In the genomic region with DNA sequence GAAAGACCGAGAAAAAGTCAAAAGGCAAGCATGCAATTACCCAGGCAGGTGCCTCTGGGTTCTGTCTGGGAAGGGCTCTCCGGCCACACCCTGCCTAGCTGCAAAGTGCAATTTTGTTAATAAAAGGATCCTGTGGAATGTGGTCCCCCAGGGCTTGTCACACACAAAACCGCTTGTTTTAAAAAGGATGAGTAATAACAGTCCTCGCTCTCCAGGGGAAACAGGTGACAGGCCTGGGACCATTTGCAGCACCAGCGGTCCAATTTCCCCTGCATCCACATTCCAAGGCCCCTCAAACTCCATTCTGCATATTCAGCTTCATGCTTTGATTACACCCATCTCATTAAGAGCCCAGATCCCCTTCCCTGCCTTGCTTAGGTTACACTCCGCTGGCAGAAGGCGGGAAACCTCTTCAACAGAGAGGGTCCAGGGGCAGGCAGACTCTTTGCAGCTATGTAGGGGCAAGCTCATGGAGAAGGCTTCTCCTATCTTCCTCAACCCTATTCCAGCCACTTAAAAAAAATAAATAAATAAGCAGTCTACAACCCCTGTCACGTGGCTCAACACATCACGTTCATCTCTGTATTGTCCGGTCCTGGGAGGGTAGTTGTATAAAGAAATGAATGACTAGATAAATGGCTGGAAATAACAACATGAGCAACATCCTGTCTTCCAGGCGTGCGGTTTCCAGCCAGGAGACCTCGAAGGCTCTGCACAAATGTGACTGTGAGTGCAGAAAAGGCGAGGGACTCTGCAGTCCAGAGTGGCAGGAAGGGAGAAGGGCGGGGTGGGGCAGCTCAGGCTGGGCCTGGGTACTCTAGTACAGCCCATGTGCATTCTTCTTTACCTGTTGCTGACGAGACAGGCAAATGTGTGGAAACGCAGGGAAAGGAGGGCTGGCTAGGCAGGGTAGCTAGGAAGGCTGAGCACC, we compare ENCODE assay signal across 23 mouse cellular contexts. TPM values are rescaled to one million over a fixed set of nuclear protein-coding genes. Genes with fewer than 3 reads are reported as not detected.
DNase-seq lines count a peak whose midpoint lies in the region; ATAC-seq lines count a peak whose summit lies in the region.
"Had no signal": no experiment of that assay in that cellular context is flagged by ENCODE, and none has a peak within 500 bp of the region (broad histone marks: within the 10 kb centered on the region; RNA-seq: fewer than 3 reads in every experiment).

No protein-coding gene starts in this region.

- H3K4me3 ChIP-seq in heart, embryonic 12.5 days: no peak overlapping the region
- H3K4me3 ChIP-seq in limb, embryonic 11.5 days (ENCODE audit: low read depth, low read length): no peak overlapping the region
- H3K4me3 ChIP-seq in limb, embryonic 10.5 days: no peak overlapping the region
- no peak overlapping the region for H3K4me3 ChIP-seq in embryonic facial prominence, embryonic 14.5 days (ENCODE audit: low read depth, low read length)
- H3K4me3 ChIP-seq: gastrocnemius, adult 2 months; limb, embryonic 15.5 days; neural tube, embryonic 12.5 days had no signal

- no peaks in the 10 kb centered on the region for H3K27me3 ChIP-seq in heart, embryonic 12.5 days (replicated peaks)
- H3K27me3 ChIP-seq in limb, embryonic 11.5 days (ENCODE audit: control insufficient read depth, insufficient read depth, low read length): no peaks in the 10 kb centered on the region
- H3K27me3 ChIP-seq in limb, embryonic 10.5 days (ENCODE audit: low read depth, poor library complexity, severe bottlenecking): no peaks in the 10 kb centered on the region
- no peaks in the 10 kb centered on the region for H3K27me3 ChIP-seq in embryonic facial prominence, embryonic 14.5 days (replicated peaks; ENCODE audit: control insufficient read depth, insufficient read depth, low read length)
- H3K27me3 ChIP-seq: limb, embryonic 15.5 days; neural tube, embryonic 12.5 days had no signal

- 60% methylated on average over 17 of the region's 17 CpGs for WGBS in heart, embryonic 12.5 days
- WGBS in limb, embryonic 11.5 days: 68% methylated on average over 17 of the region's 17 CpGs
- WGBS in limb, embryonic 10.5 days: 64% methylated on average over 17 of the region's 17 CpGs
- 52% methylated on average over 17 of the region's 17 CpGs for WGBS in embryonic facial prominence, embryonic 14.5 days

- H3K9me3 ChIP-seq in heart, embryonic 12.5 days (replicated peaks): no peaks in the 10 kb centered on the region
- H3K9me3 ChIP-seq in limb, embryonic 11.5 days (ENCODE audit: control insufficient read depth, low read length): no peaks in the 10 kb centered on the region
- no peaks in the 10 kb centered on the region for H3K9me3 ChIP-seq in limb, embryonic 10.5 days (replicated peaks)
- no peaks in the 10 kb centered on the region for H3K9me3 ChIP-seq in embryonic facial prominence, embryonic 14.5 days (ENCODE audit: control insufficient read depth, low read length)
- H3K9me3 ChIP-seq: G1E; limb, embryonic 15.5 days; neural tube, embryonic 12.5 days had no signal

- no peak overlapping the region for H3K4me2 ChIP-seq in heart, embryonic 12.5 days
- no peak overlapping the region for H3K4me2 ChIP-seq in limb, embryonic 11.5 days (ENCODE audit: low read depth, severe bottlenecking)
- no peak overlapping the region for H3K4me2 ChIP-seq in embryonic facial prominence, embryonic 14.5 days (ENCODE audit: low read depth, low read length)
- H3K4me2 ChIP-seq: limb, embryonic 15.5 days; neural tube, embryonic 12.5 days had no signal

- intact Hi-C loops in heart, postnatal 10 days (cut with DNase I): no loop called here

- peak; percentile 63 for ATAC-seq in heart, embryonic 12.5 days (ENCODE audit: insufficient number of reproducible peaks, low FRiP score)
- peak; percentile 13; the same call in 1 of the 2 replicates for ATAC-seq in limb, embryonic 11.5 days (ENCODE audit: insufficient number of reproducible peaks, low FRiP score, low TSS enrichment, low read depth)
- 0 out of 2 replicates have a peak, but pooled peaks have one; percentile 9 for ATAC-seq in embryonic facial prominence, embryonic 14.5 days (ENCODE audit: low read depth)
- ATAC-seq in monocyte, adult 5-6 weeks (replicated peaks; ENCODE audit: insufficient number of reproducible peaks, low FRiP score, low TSS enrichment, poor library complexity, severe bottlenecking): no peak
- ATAC-seq: forebrain, postnatal 0 days; intestine, postnatal 0 days; liver, postnatal 0 days; midbrain, embryonic 16.5 days had no signal

- H3K4me1 ChIP-seq in heart, embryonic 12.5 days (replicated peaks): peaks cover 32% of the 10 kb centered on the region
- H3K4me1 ChIP-seq in limb, embryonic 11.5 days (ENCODE audit: control insufficient read depth, insufficient read depth, low read length): no peaks in the 10 kb centered on the region
- peaks cover 13% of the 10 kb centered on the region for H3K4me1 ChIP-seq in limb, embryonic 10.5 days
- peaks cover 12% of the 10 kb centered on the region for H3K4me1 ChIP-seq in embryonic facial prominence, embryonic 14.5 days (ENCODE audit: control insufficient read depth, insufficient read depth, low read length)

- H3K36me3 ChIP-seq in heart, embryonic 12.5 days: no peaks in the 10 kb centered on the region
- H3K36me3 ChIP-seq in limb, embryonic 11.5 days (ENCODE audit: control insufficient read depth, insufficient read depth, low read length): no peaks in the 10 kb centered on the region
- no peaks in the 10 kb centered on the region for H3K36me3 ChIP-seq in limb, embryonic 10.5 days
- no peaks in the 10 kb centered on the region for H3K36me3 ChIP-seq in embryonic facial prominence, embryonic 14.5 days (ENCODE audit: control insufficient read depth, insufficient read depth, low read length)
- H3K36me3 ChIP-seq: G1E; limb, embryonic 15.5 days; neural tube, embryonic 12.5 days had no signal

- no peak overlapping the region for H3K9ac ChIP-seq in heart, embryonic 12.5 days
- H3K9ac ChIP-seq in limb, embryonic 11.5 days (ENCODE audit: low read length): no peak overlapping the region
- H3K9ac ChIP-seq in embryonic facial prominence, embryonic 14.5 days (ENCODE audit: low read depth, low read length): no peak overlapping the region
- H3K9ac ChIP-seq: forebrain, postnatal 0 days; limb, embryonic 15.5 days; liver, postnatal 0 days; neural tube, embryonic 12.5 days had no signal

- no peak overlapping the region for H3K27ac ChIP-seq in heart, embryonic 12.5 days (ENCODE audit: poor library complexity, severe bottlenecking)
- no peak overlapping the region for H3K27ac ChIP-seq in limb, embryonic 11.5 days (replicated peaks; ENCODE audit: low read depth, low read length)
- no peak overlapping the region for H3K27ac ChIP-seq in limb, embryonic 10.5 days
- H3K27ac ChIP-seq in embryonic facial prominence, embryonic 14.5 days (replicated peaks; ENCODE audit: low read depth, low read length): no peak overlapping the region
- H3K27ac ChIP-seq: gastrocnemius, adult 2 months; limb, embryonic 15.5 days; macrophage; neural tube, embryonic 12.5 days had no signal

- no peak for DNase-seq in heart, postnatal 10 days
- no peak for DNase-seq in limb, embryonic 11.5 days (ENCODE audit: low spot score)
- no peak for DNase-seq in limb, embryonic 10.5 days (ENCODE audit: low spot score)
- peak; percentile 19 for DNase-seq in ES-CJ7 (ENCODE audit: low read depth, low spot score)
- peak; percentile 55 for DNase-seq in embryonic facial prominence, embryonic 14.5 days (ENCODE audit: low spot score)
- DNase-seq in right cerebral cortex, adult 18-20 months: no peak
- DNase-seq: adrenal gland, adult 8-10 months; embryo, embryonic 11 days; forebrain, postnatal 0 days; gastrocnemius, adult 2 months; heart, adult 18-20 months; kidney, postnatal 14 days; layer of hippocampus, adult 9-11 months; liver, postnatal 0 days; right cerebral cortex, postnatal 14 days had no signal

RNA-seq across cellular contexts. Expression of a gene that starts 19.5 kb away (rescaled TPM):
- 57.3 and 58.9 TPM in 2 replicates for polyA plus RNA-seq in heart, embryonic 12.5 days (2016; fragmentation: Nextera tagmentation; extraction: Ambion mirVana)
- total RNA-seq in heart, postnatal 10 days (2021): 10 to 100 TPM; 86.0 to 96.7 TPM
- 26.9 and 28.2 TPM in 2 replicates for polyA plus RNA-seq in limb, embryonic 11.5 days (2014; fragmentation: Nextera tagmentation; extraction: Ambion mirVana)
- 40.2 and 41.5 TPM in 2 replicates for polyA plus RNA-seq in limb, embryonic 10.5 days (2016; fragmentation: Nextera tagmentation; extraction: Ambion mirVana)
- 42.0 and 46.3 TPM in 2 replicates for polyA plus RNA-seq in embryonic facial prominence, embryonic 14.5 days (2014; fragmentation: Nextera tagmentation; extraction: Ambion mirVana)
- 1.2 TPM in 1 of 3 replicates, not detected in the others for total RNA-seq in monocyte, adult 5-6 weeks (2017)

Comparison
In these comparisons a context has a peak if more than half of its experiments do, and no peak if none do; other contexts are left out.
1. DNase-seq: peak in ES-CJ7 (single experiment) and embryonic facial prominence, embryonic 14.5 days (single experiment); none in heart, postnatal 10 days (0 of 2), limb, embryonic 11.5 days (single experiment), limb, embryonic 10.5 days (single experiment) and right cerebral cortex, adult 18-20 months (single experiment).